Mouse (Mus musculus) hindbrain, embryonic 16.5 days (tissue): Measurements from ENCODE around the gene Trib3. TPM values are rescaled to one million over a fixed set of nuclear protein-coding genes. Genes with fewer than 3 reads are reported as not detected.

Experiments used
- ATAC-seq: fragments of 200-750 bp; cut with Nextera tagmentation; 2 replicates; pipeline ENCODE4 v1.8.0; 2017; ENCODE audit warnings: moderate TSS enrichment, moderate library complexity
- H3K27ac ChIP-seq: fragments of 300-500 bp; sonication (generic); 2 replicates; pipeline ENCODE4 v1.5.1; 2014; ENCODE audit warnings: low read depth, mild to moderate bottlenecking, control low read depth, low read length, moderate library complexity
- H3K27me3 ChIP-seq: fragments of 300-500 bp; sonication (generic); replicated peaks from 2 replicates; pipeline ENCODE4 v1.6.1; 2014; ENCODE audit warnings: low read length; ENCODE audit not compliant: control insufficient read depth, insufficient read depth
- H3K36me3 ChIP-seq: fragments of 300-500 bp; sonication (generic); 2 replicates; pipeline ENCODE4 v1.6.1; 2014; ENCODE audit warnings: mild to moderate bottlenecking, low read length, moderate library complexity, mixed read lengths; ENCODE audit not compliant: control insufficient read depth, insufficient read depth
- H3K4me1 ChIP-seq: fragments of 300-500 bp; sonication (generic); 2 replicates; pipeline ENCODE4 v1.6.1; 2014; ENCODE audit warnings: low read depth, low read length; ENCODE audit not compliant: control insufficient read depth, insufficient read depth
- H3K4me2 ChIP-seq: fragments of 300-500 bp; sonication (generic); 2 replicates; pipeline ENCODE4 v1.6.1; 2014; ENCODE audit warnings: mild to moderate bottlenecking, low read length, control low read depth, moderate library complexity
- H3K4me3 ChIP-seq: fragments of 300-500 bp; sonication (generic); 2 replicates; pipeline ENCODE4 v1.5.1; 2014; ENCODE audit warnings: mild to moderate bottlenecking, low read length, control low read depth, moderate library complexity
- H3K9ac ChIP-seq: fragments of 300-500 bp; sonication (generic); 2 replicates; pipeline ENCODE4 v1.6.1; 2014; ENCODE audit warnings: low read depth, mild to moderate bottlenecking, control low read depth, low read length, moderate library complexity
- H3K9me3 ChIP-seq: fragments of 300-500 bp; sonication (generic); 2 replicates; pipeline ENCODE4 v1.6.1; 2014; ENCODE audit warnings: mild to moderate bottlenecking, low read length, moderate library complexity; ENCODE audit not compliant: control insufficient read depth
- WGBS: fragments of 180-500 bp; shearing (Covaris S2); extraction: QIAGEN DNeasy Blood & Tissue Kit; methylation state at CpG from one replicate; pipeline ENCODE4 v1.1.7; 2014; 5-methylcytosine and 5-hydroxymethylcytosine counted together
- polyA plus RNA-seq: library from polyadenylated mRNA; unstranded; fragments of >200 nt; fragmentation: Nextera tagmentation; extraction: Ambion mirVana; gene quantifications from 2 replicates; pipeline ENCODE4 v1.2.1, GENCODE M21; 2015

Trib3 gene
- polyA plus RNA-seq, 1 experiment from 2014 or later, result 2.2 TPM

DNA sequence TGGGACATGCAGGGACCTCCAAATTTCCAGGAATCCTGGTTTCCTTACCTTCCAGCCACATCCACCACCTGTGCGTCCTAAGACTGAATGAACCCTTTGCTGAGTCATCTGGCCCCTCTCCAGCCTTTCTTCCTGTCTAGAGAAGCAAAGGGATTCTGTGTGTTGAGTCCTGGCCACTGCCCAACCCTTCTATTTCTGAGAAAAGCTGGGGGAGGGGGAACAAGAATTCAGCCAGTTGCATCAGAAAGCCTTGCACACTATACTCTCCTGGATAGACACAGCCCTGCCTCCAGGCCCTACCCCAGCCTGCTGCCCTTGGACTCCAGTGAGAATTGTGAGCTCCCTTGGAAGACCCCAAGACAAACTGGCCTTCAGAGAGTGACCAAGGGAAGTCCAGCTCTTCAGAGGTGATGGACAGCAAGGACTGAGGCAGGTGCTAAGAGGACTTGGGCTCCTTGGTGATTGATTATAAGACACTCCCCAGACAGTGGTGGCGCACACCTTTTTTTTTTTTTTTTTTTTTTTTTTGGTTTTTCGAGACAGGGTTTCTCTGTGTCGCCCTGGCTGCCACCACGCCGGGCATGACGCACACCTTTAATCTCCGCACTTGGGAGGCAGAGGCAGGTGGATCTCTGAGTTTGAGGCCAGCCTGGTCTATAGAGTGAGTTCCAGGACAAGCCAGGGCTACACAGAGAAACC is 6.2 kb upstream of the Trib3 start:
- Histone ChIP-seq H3K9me3 (no peaks in the 10 kb centered on the region), H3K4me2 (no peak overlapping the region), H3K27ac (no peak overlapping the region), H3K4me3 (no peak overlapping the region), H3K27me3 (peaks cover 3% of the 10 kb centered on the region; the same call in 1 of the 2 replicates), H3K4me1 (no peaks in the 10 kb centered on the region), H3K36me3 (no peaks in the 10 kb centered on the region), H3K9ac (no peak overlapping the region)
- 0 out of 2 replicates have a peak, but pooled peaks have one; percentile 14 for ATAC-seq
- WGBS, result 86% methylated on average over 7 of the region's 8 CpGs

DNA sequence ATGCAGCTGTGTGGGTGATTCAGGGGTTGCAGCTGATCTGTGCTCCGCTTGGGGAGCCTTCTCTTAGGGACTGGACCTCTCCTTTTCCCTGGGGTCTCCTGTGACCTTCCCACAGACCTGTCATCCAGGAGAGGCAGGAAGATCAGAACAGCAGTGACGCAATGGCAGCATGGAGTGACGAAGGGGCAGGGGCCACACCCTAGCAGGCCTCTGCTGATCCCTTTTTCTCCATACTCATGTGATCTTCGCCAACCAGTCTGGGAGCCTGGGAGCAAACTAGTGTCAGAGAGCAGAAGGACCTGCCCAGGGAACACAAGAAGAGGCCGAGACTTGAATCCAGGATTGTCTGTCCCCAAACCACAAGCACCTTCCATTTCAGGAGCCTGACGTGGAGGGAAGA is 5.4 kb upstream of the Trib3 start:
- Histone ChIP-seq H3K9me3 (no peaks in the 10 kb centered on the region), H3K4me3 (no peak overlapping the region), H3K27ac (no peak overlapping the region), H3K27me3 (peaks cover 3% of the 10 kb centered on the region; the same call in 1 of the 2 replicates), H3K36me3 (no peaks in the 10 kb centered on the region), H3K4me1 (peaks cover 5% of the 10 kb centered on the region), H3K9ac (no peak overlapping the region), H3K4me2 (no peak overlapping the region)
- no peak for ATAC-seq
- 82% methylated on average over 6 of the region's 6 CpGs for WGBS

DNA sequence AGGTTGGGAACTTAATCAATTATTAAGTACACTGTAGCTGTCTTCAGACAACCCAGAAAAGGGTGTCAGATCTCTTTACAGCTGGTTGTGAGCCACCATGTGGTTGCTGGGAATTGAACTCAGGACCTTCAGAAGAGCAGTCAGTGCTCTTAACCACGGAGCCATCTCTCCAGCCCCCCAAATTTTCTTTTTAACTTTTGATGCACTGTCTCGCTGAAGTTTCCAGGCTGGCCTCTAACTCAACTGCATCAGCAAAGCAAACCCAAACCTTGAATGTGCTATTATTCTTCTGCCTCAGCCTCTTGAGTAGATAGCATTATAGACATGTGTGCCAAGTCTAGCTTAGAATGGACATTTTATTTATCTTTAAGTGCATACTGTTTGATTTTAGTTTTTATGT is 3.9 kb upstream of the Trib3 start:
- no peak for ATAC-seq
- Histone ChIP-seq H3K4me1 (peaks cover 6% of the 10 kb centered on the region), H3K4me3 (no peak overlapping the region), H3K27me3 (peaks cover 3% of the 10 kb centered on the region; the same call in 1 of the 2 replicates), H3K9ac (no peak overlapping the region), H3K9me3 (no peaks in the 10 kb centered on the region), H3K36me3 (no peaks in the 10 kb centered on the region), H3K27ac (no peak overlapping the region), H3K4me2 (no peak overlapping the region)
- 81% methylated on average over 2 of the region's 2 CpGs for WGBS

DNA sequence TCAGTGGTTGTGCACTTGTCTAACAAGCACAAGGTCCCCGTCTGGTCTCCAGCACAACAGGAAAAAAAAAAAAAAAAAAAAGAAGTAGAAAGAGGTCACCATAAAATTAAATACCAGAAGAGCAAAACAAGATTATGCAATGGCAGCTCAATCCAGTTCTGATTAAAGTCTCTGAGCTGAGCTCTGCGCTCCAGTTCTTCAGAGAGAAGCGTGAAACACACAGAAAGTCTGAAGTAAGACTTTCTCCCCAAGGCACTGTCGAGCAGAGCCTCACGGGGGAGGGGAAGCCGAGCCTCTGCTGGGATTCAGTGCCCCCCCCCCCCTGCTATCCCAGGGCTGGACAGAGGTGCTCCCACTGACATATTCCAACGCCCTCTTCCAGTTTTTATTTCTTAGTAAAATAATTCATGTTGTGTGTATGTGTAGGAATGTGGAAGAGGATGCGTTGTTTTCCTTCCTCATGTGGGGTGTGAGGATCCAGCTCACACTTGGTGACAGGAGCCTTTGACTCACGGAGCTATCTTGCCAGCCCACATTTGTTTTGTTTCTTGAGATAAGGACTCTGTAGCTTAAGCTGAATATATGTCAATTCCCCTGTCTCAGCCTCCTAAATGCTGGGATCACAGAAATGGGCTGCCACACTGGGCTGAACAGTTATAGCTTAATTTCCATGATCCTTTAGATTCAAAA is 3.1 kb upstream of the Trib3 start:
- Histone ChIP-seq H3K4me1 (peaks cover 6% of the 10 kb centered on the region), H3K9me3 (no peaks in the 10 kb centered on the region), H3K27ac (no peak overlapping the region), H3K27me3 (peaks cover 3% of the 10 kb centered on the region; the same call in 1 of the 2 replicates), H3K4me2 (no peak overlapping the region), H3K36me3 (no peaks in the 10 kb centered on the region), H3K9ac (no peak overlapping the region), H3K4me3 (no peak overlapping the region)
- ATAC-seq, result no peak
- 50% methylated on average over 9 of the region's 9 CpGs for WGBS

DNA sequence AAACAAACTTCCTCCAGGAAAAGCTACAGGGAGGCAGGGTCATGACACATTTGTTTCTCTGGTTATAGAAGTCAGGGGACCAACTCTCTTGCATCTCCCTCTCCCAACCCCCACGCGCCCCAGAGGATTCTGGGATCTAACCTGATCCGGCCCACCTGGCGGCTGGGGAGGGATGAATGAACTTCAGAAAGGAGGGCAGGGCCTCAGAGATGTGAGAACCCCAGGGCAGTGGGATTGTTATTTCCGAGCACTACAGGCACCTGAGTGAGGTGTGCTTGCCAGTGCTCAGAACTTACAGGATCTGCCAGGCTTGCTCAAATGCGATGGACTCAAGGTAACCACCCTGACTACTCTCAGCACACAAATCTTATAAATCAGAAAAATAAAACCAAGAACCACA is 1.6 kb upstream of the Trib3 start:
- Histone ChIP-seq H3K4me2 (no peak overlapping the region), H3K9ac (no peak overlapping the region), H3K36me3 (no peaks in the 10 kb centered on the region), H3K9me3 (no peaks in the 10 kb centered on the region), H3K27me3 (peaks cover 3% of the 10 kb centered on the region; the same call in 1 of the 2 replicates), H3K4me3 (no peak overlapping the region), H3K27ac (no peak overlapping the region), H3K4me1 (peaks cover 6% of the 10 kb centered on the region)
- 75% methylated on average over 6 of the region's 6 CpGs for WGBS
- ATAC-seq, result no peak

DNA sequence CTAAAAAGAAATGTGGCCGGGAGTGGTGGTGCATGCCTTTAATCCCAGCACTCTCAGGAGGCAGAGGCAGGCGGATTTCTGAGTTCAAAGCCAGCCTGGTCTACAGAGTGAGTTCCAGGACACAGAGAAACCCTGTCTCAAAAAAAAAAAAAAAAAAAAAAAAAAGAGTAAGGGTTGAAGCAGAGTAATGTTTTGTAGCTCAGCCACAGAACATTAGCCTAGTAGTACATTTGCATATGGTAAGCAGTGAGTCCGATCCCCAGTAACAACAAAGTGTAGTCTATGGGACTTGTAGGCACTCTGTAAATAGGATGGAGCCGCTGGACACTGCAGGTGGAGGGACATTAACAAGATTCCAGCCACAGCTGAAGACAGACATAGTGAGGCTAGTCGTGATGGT is 1.1 kb upstream of the Trib3 start:
- Histone ChIP-seq H3K9ac (no peak overlapping the region; the same call in 1 of the 2 replicates), H3K36me3 (no peaks in the 10 kb centered on the region), H3K9me3 (no peaks in the 10 kb centered on the region), H3K4me1 (peaks cover 6% of the 10 kb centered on the region), H3K4me3 (no peak overlapping the region), H3K27ac (no peak overlapping the region), H3K27me3 (peaks cover 3% of the 10 kb centered on the region; the same call in 1 of the 2 replicates), H3K4me2 (no peak overlapping the region)
- no peak for ATAC-seq
- WGBS, result 70% methylated on average over 5 of the region's 5 CpGs

DNA sequence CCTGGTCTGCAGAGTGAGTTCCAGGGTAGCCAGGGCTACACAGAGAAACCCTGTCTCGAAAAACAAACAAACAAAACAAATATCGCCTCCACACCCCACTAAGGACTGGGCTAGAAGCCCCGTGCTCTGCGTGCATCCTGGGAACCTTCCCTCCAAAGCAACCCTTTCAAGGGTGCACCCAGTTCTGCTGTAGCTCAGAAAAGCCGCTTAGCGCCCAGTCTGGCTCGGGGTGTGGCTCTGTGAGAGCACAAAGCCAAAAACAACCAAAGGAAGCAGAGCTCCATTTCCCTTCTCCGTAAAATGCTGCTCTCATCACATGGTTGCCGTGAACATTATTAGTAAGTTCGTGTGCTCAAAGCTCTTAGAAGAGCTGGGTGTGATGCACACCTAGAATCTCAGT is 529 bp upstream of the Trib3 start:
- Histone ChIP-seq H3K9ac (peak overlapping the region; percentile 74), H3K4me1 (peaks cover 6% of the 10 kb centered on the region), H3K27ac (no peak overlapping the region), H3K9me3 (no peaks in the 10 kb centered on the region), H3K4me3 (peak overlapping the region; percentile 60), H3K36me3 (no peaks in the 10 kb centered on the region), H3K27me3 (peaks cover 3% of the 10 kb centered on the region; the same call in 1 of the 2 replicates), H3K4me2 (peak overlapping the region; percentile 97)
- WGBS, result 7% methylated on average over 10 of the region's 10 CpGs
- peak; percentile 24 for ATAC-seq

DNA sequence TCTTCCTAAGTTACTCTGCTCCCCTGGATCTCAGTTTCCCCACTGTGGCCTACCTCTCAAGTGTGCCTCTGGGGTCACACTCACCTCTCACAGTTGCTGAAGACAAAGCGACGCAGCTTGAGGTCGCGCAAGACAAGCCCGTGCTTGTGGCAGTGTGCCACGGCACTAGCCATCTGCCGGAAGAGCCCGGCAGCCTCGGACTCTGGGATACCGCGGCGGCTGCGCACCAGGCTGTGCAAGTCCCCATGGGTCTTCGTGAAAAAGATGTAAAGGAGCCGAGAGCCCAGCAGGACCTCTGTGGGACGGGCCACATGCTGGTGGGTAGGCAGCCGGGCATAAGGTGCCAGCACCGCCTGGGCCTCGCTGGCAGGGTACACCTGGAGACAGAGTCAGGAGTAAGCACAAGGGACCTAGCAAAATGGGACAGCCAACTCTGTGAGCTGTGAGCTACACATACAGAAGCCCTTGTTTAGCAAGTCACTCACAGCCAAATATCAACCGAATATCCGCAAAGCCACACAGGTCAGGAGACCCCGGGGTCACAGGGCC is 4.1 kb downstream of the Trib3 start:
- H3K9me3 ChIP-seq, result no peaks in the 10 kb centered on the region
- no peak overlapping the region for H3K4me3 ChIP-seq
- H3K9ac ChIP-seq, result no peak overlapping the region
- WGBS, result 84% methylated on average over 22 of the region's 22 CpGs
- H3K4me1 ChIP-seq, result peaks cover 6% of the 10 kb centered on the region
- no peak for ATAC-seq
- H3K36me3 ChIP-seq, result no peaks in the 10 kb centered on the region
- H3K27me3 ChIP-seq, result peaks cover 3% of the 10 kb centered on the region; the same call in 1 of the 2 replicates
- H3K4me2 ChIP-seq, result no peak overlapping the region
- no peak overlapping the region for H3K27ac ChIP-seq

DNA sequence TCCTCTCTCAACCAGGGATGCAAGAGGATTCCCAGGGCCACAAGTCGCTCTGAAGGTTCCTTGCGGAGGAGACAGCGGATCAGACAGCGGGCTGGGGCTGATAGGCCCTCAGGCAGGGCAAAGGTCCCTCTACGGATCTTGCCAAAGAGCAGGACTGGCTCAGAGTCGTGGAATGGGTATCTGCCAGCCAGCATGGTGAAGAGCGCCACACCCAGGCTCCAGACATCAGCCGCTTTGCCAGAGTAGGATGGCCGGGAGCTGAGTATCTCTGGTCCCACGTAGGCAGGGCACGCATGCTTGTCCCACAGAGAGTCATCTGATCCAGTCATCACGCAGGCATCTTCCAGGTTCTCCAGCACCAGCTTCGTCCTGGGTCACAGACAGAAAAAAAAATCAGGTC is 5.5 kb downstream of the Trib3 start:
- WGBS, result 82% methylated on average over 13 of the region's 13 CpGs
- H3K4me3 ChIP-seq, result no peak overlapping the region
- no peak overlapping the region for H3K27ac ChIP-seq
- no peak for ATAC-seq
- H3K9ac ChIP-seq, result no peak overlapping the region
- H3K27me3 ChIP-seq, result peaks cover 3% of the 10 kb centered on the region; the same call in 1 of the 2 replicates
- H3K36me3 ChIP-seq, result no peaks in the 10 kb centered on the region
- H3K4me2 ChIP-seq, result no peak overlapping the region
- no peaks in the 10 kb centered on the region for H3K9me3 ChIP-seq
- H3K4me1 ChIP-seq, result no peaks in the 10 kb centered on the region
